Mouse (Mus musculus) forebrain, embryonic 14.5 days (tissue): ENCODE measurements at regions not wholly inside any gene's neighbourhood (a gene's known extent, or its start where the extent isn't known, plus 50 kb on each side); places are given as distances from the start of the nearest gene placed in this dataset.

Source experiments
- ATAC-seq: fragments of 200-750 bp; cut with Nextera tagmentation; 2 replicates; pipeline ENCODE4 v1.8.0; 2017; ENCODE audit warnings: mild to moderate bottlenecking, moderate library complexity
- DNase-seq: peaks from one replicate; pipeline ENCODE4 v3.0.0-alpha.2; 2015; ENCODE audit warnings: low spot score
- H3K27ac ChIP-seq: fragments of 300-500 bp; sonication (generic); 2 replicates; pipeline ENCODE4 v1.5.1; 2014; ENCODE audit warnings: low read depth, mild to moderate bottlenecking, control low read depth, low read length, moderate library complexity
- H3K27me3 ChIP-seq: fragments of 300-500 bp; sonication (generic); replicated peaks from 2 replicates; pipeline ENCODE4 v1.6.1; 2014; ENCODE audit warnings: low read length, control low read depth, mixed read lengths; ENCODE audit not compliant: control insufficient read depth, insufficient read depth
- H3K36me3 ChIP-seq: fragments of 300-500 bp; sonication (generic); 2 replicates; pipeline ENCODE4 v1.6.1; 2014; ENCODE audit warnings: low read length, control low read depth; ENCODE audit not compliant: control insufficient read depth, insufficient read depth
- H3K4me1 ChIP-seq: fragments of 300-500 bp; sonication (generic); 2 replicates; pipeline ENCODE4 v1.6.1; 2014; ENCODE audit warnings: antibody characterized with exemption, low read length, control low read depth; ENCODE audit not compliant: control insufficient read depth, insufficient read depth
- H3K4me2 ChIP-seq: fragments of 300-500 bp; sonication (generic); 2 replicates; pipeline ENCODE4 v1.6.1; 2014; ENCODE audit warnings: mild to moderate bottlenecking, control low read depth, low read length
- H3K4me3 ChIP-seq: fragments of 300-500 bp; sonication (generic); 2 replicates; pipeline ENCODE4 v1.5.1; 2014; ENCODE audit warnings: low read depth, low read length, control low read depth
- H3K9ac ChIP-seq: fragments of 300-500 bp; sonication (generic); 2 replicates; pipeline ENCODE4 v1.6.1; 2014; ENCODE audit warnings: mild to moderate bottlenecking, low read length, control low read depth, moderate library complexity
- H3K9me3 ChIP-seq: fragments of 300-500 bp; sonication (generic); replicated peaks from 2 replicates; pipeline ENCODE4 v1.6.1; 2016; ENCODE audit warnings: low read length, control low read depth, mixed read lengths; ENCODE audit not compliant: control insufficient read depth
- WGBS: fragments of 180-500 bp; shearing (Covaris S2); extraction: QIAGEN DNeasy Blood & Tissue Kit; methylation state at CpG from one replicate; pipeline ENCODE4 v1.1.7; 2014; 5-methylcytosine and 5-hydroxymethylcytosine counted together

DNA sequence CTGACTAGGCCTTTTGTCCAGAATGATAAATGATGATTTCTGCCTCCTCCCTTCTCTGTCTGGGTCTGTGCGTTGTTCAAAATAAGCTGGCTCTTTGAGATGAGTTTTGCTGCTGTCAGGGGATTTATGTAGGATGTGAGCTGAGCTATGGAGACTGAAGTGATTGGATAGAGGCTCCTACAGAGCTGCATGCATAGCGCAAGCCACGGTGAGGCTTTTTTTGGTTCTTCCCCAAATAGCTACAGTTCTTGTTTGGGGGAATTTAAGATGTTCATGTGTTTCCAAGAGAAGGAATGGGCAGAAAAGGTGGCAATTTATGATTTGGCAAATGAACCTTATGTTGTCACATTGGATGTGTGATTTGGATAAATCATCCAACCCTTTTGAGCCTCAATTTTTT is 170.8 kb upstream of the H2al1n start:
- no peaks in the 10 kb centered on the region for H3K36me3 ChIP-seq
- ATAC-seq (no peak), DNase-seq (peak; percentile 2)
- 87% methylated on average over 3 of the region's 3 CpGs for WGBS
- H3K27ac ChIP-seq = no peak overlapping the region
- H3K4me2 ChIP-seq = no peak overlapping the region
- H3K4me3 ChIP-seq = no peak overlapping the region
- H3K27me3 ChIP-seq = no peaks in the 10 kb centered on the region
- no peaks in the 10 kb centered on the region for H3K9me3 ChIP-seq
- no peak overlapping the region for H3K9ac ChIP-seq
- no peaks in the 10 kb centered on the region for H3K4me1 ChIP-seq

DNA sequence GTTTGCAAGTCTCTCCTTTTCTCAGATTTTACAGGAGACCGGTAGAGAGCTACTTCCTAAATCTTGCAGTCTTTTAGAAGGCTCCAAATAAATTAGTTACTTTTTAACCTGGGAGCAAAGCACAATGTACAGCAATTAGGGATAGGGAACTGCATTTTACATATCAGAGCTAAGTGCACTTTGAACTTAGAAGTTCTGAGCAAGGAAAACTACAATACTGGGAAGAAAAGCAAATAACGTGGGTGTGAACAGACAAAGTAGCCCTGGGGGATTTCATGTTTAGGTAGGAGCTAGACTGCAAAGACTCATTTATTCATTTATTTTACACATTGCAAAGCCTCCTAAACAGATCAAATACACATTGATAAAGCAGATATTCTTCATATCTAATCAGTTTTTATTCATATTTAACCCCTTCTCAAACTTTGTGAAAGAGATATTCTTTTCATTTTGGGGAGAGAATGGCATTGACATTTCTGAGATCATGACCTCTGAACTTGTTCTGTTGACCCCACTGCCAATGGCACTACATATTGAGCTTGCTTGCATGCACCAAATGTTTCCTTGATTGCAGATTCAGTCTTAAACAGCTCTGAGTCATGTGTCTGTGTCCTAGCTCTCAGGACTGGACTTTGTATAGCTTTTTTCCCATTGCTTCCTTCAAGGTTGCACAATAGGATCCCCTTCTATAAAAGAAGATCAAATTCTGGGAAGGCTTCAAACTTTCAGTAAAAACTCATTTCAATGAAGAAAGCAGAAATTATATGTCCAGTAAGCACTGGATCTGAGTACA is 146.8 kb upstream of the Cask start:
- no peak overlapping the region for H3K4me2 ChIP-seq
- H3K4me3 ChIP-seq = no peak overlapping the region
- H3K9ac ChIP-seq = no peak overlapping the region
- no peaks in the 10 kb centered on the region for H3K36me3 ChIP-seq
- H3K27me3 ChIP-seq = no peaks in the 10 kb centered on the region
- ATAC-seq (no peak), DNase-seq (no peak)
- 79% methylated on average over 2 of the region's 2 CpGs for WGBS
- H3K27ac ChIP-seq = no peak overlapping the region
- no peaks in the 10 kb centered on the region for H3K4me1 ChIP-seq
- no peaks in the 10 kb centered on the region for H3K9me3 ChIP-seq

DNA sequence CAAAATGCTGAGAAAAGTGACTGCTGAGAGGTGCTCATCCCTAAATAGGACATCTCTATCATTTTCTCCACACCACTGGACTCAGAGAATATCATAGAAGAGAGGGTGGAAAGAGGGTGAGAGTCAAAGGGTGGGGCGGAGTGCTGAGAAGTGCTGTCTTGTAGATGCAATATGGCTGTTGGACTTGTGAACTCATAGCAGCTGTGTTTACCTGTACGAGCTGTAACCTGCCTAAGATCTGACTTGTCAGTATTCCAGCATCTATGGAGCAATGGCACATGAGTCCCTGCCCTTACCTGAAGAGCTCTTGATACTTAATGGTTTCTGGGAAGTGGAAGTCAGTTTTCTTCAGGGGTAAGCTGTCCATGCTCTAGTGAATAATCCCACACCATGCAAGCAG is 127.8 kb upstream of the Cask start:
- 75% methylated on average over 2 of the region's 2 CpGs for WGBS
- Histone ChIP-seq H3K4me2 (no peak overlapping the region), H3K9ac (no peak overlapping the region), H3K4me3 (no peak overlapping the region), H3K36me3 (no peaks in the 10 kb centered on the region), H3K27me3 (no peaks in the 10 kb centered on the region), H3K4me1 (no peaks in the 10 kb centered on the region), H3K27ac (no peak overlapping the region), H3K9me3 (no peaks in the 10 kb centered on the region)
- no peak for ATAC-seq
- no peak for DNase-seq
